Comparison of ENCODE assay signal across 10 mouse cellular contexts in genomic region chr13:58547570-58547969, GRCm38 (mm10).
DNase-seq lines count a peak whose midpoint lies in the region; ATAC-seq lines count a peak whose summit lies in the region.
"Had no signal": no experiment of that assay in that cellular context is flagged by ENCODE, and none has a peak within 500 bp of the region (broad histone marks: within the 10 kb centered on the region; RNA-seq: fewer than 3 reads in every experiment).

No protein-coding gene starts in this region.

- WGBS in forebrain, embryonic 16.5 days = 14% methylated on average over 7 of the region's 7 CpGs
- WGBS in midbrain, embryonic 13.5 days = 10% methylated on average over 7 of the region's 7 CpGs

- H3K9ac ChIP-seq in forebrain, embryonic 16.5 days (replicated peaks; ENCODE audit: low read depth, low read length) = no peak overlapping the region
- no peak overlapping the region for H3K9ac ChIP-seq in midbrain, embryonic 13.5 days (replicated peaks)
- H3K9ac ChIP-seq: heart, embryonic 13.5 days had no signal

- no peaks in the 10 kb centered on the region for H3K36me3 ChIP-seq in forebrain, embryonic 16.5 days (ENCODE audit: control insufficient read depth, insufficient read depth)
- H3K36me3 ChIP-seq in midbrain, embryonic 13.5 days = no peaks in the 10 kb centered on the region
- H3K36me3 ChIP-seq: heart, embryonic 13.5 days had no signal

- 0 out of 2 replicates have a peak, but pooled peaks have one; percentile 46 for ATAC-seq in frontal cortex, adult (ENCODE audit: low TSS enrichment)
- peak; percentile 70 for ATAC-seq in forebrain, embryonic 16.5 days
- peak; percentile 84 for ATAC-seq in midbrain, embryonic 13.5 days

- no peaks in the 10 kb centered on the region for H3K9me3 ChIP-seq in forebrain, embryonic 16.5 days (ENCODE audit: control insufficient read depth, low read length)
- H3K9me3 ChIP-seq in midbrain, embryonic 13.5 days = no peaks in the 10 kb centered on the region
- H3K9me3 ChIP-seq: heart, embryonic 13.5 days had no signal

- H3K4me1 ChIP-seq in forebrain, embryonic 16.5 days (replicated peaks; ENCODE audit: control insufficient read depth, insufficient read depth, low read length) = peaks cover 36% of the 10 kb centered on the region
- peaks cover 42% of the 10 kb centered on the region for H3K4me1 ChIP-seq in midbrain, embryonic 13.5 days (replicated peaks)

- H3K4me2 ChIP-seq in forebrain, embryonic 16.5 days (ENCODE audit: low read length) = peak overlapping the region; percentile 16
- peak overlapping the region; percentile 26 for H3K4me2 ChIP-seq in midbrain, embryonic 13.5 days (replicated peaks)
- H3K4me2 ChIP-seq: heart, embryonic 13.5 days had no signal

- DNase-seq in frontal cortex, postnatal 14 days (ENCODE audit: low spot score in 2 of 2) = no peak
- peak; percentile 79 for DNase-seq in R1 (ENCODE audit: low read depth, low spot score)
- DNase-seq in cerebellum, postnatal 36 days = no peak
- no peak for DNase-seq in urinary bladder, adult 2 months (ENCODE audit: low spot score)
- no peak for DNase-seq in adrenal gland, postnatal 14 days
- DNase-seq: thymus, adult 2 months had no signal

- no peak overlapping the region; the same call in 1 of the 2 replicates for H3K27ac ChIP-seq in forebrain, embryonic 16.5 days (ENCODE audit: low read length)
- H3K27ac ChIP-seq in midbrain, embryonic 13.5 days = peak overlapping the region; percentile 47; the same call in 1 of the 2 replicates
- H3K27ac ChIP-seq: heart, embryonic 13.5 days had no signal

- no peak overlapping the region for H3K4me3 ChIP-seq in forebrain, embryonic 16.5 days (replicated peaks; ENCODE audit: low read length)
- no peak overlapping the region for H3K4me3 ChIP-seq in midbrain, embryonic 13.5 days (replicated peaks)
- H3K4me3 ChIP-seq: heart, embryonic 13.5 days had no signal

- H3K27me3 ChIP-seq in forebrain, embryonic 16.5 days (replicated peaks; ENCODE audit: control insufficient read depth, insufficient read depth, low read length) = no peaks in the 10 kb centered on the region
- 0 out of 2 replicates have a peak, but pooled peaks cover 2% of the 10 kb centered on the region for H3K27me3 ChIP-seq in midbrain, embryonic 13.5 days
